Mouse (Mus musculus) MEL (cell line): ENCODE measurements around the gene Acat1.

Source experiments
- BHLHE40 ChIP-seq: IDR thresholded peaks from 2 replicates; pipeline ENCODE4 v1.6.1; 2012; ENCODE audit warnings: low read depth, mild to moderate bottlenecking, inconsistent platforms, low read length, improper control_type of control experiment, borderline replicate concordance
- CHD2 ChIP-seq: IDR thresholded peaks from 2 replicates; pipeline ENCODE4 v1.6.1; 2011; ENCODE audit warnings: low read length, improper control_type of control experiment
- CTCF ChIP-seq, 3 experiments: IDR thresholded peaks in 2 of 3; conservative IDR thresholded peaks in 1 of 3; 2 replicates each; pipeline ENCODE4 v1.5.1; 2011 to 2012; ENCODE audit warnings: low read length in 3 of 3, low read depth in 2 of 3, mild to moderate bottlenecking in 2 of 3, improper control_type of control experiment in 1 of 3, inconsistent platforms in 1 of 3, mixed read lengths in 1 of 3, moderate library complexity in 1 of 3; ENCODE audit not compliant: control insufficient read depth in 1 of 3, insufficient read depth in 1 of 3, poor library complexity in 1 of 3, severe bottlenecking in 1 of 3
- JUND ChIP-seq: IDR thresholded peaks from 2 replicates; pipeline ENCODE4 v1.6.1; 2011; ENCODE audit warnings: low read depth, mild to moderate bottlenecking, improper control_type of control experiment, low read length
- POLR2A ChIP-seq, 2 experiments: IDR thresholded peaks; 2 replicates each; pipeline ENCODE4 v1.6.1; 2011 to 2012; ENCODE audit warnings: low read length in 2 of 2, mild to moderate bottlenecking in 2 of 2, control low read depth in 1 of 2, improper control_type of control experiment in 1 of 2, low read depth in 1 of 2, moderate library complexity in 1 of 2; ENCODE audit not compliant: control insufficient read depth in 1 of 2, insufficient read depth in 1 of 2, poor library complexity in 1 of 2
- POLR2AphosphoS2 ChIP-seq: IDR thresholded peaks from 2 replicates; pipeline ENCODE4 v1.6.1; 2011; ENCODE audit warnings: low read length, improper control_type of control experiment
- RAD21 ChIP-seq: IDR thresholded peaks from 2 replicates; pipeline ENCODE4 v1.6.1; 2011; ENCODE audit warnings: mild to moderate bottlenecking, low read depth, low read length, improper control_type of control experiment
- USF1 ChIP-seq: IDR thresholded peaks from 2 replicates; pipeline ENCODE4 v1.6.1; 2014; ENCODE audit warnings: low read depth, mild to moderate bottlenecking, inconsistent platforms, low read length, improper control_type of control experiment, moderate library complexity
- ZNF384 ChIP-seq: IDR thresholded peaks from 2 replicates; pipeline ENCODE4 v1.6.1; 2012; ENCODE audit warnings: low read depth, mild to moderate bottlenecking, inconsistent platforms, low read length, improper control_type of control experiment

DNA sequence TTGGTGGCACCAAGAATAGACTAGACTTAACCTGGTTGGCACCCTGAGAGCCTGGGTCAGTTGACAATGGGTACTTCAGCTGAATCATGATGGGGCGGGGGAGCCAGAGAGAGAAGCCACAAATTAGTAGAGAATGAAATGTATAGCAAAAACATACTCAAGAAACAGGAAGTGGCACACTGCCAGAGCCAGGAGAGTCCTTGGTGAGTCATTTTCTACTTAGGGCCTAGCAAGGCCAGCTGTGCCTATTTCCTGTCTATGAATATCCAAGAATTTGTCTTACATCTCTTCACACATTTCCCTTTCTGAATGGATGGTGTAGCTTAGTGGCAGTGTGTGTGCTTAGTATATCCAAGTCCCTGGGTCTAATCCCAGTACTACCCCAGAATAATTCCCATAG, 6.8 kb downstream of the Acat1 start:
- TF ChIP-seq BHLHE40 (no peak), POLR2AphosphoS2 (no peak), ZNF384 (no peak), CTCF (IDR thresholded peaks at IDR 0.05 in 2 of 3, conservative IDR thresholded peaks at IDR 0.05 in 1 of 3; ENCODE audit: control insufficient read depth in 1 of 3, insufficient read depth in 1 of 3, low read depth in 2 of 3, low read length in 3 of 3, poor library complexity in 1 of 3, severe bottlenecking in 1 of 3) (no peak), JUND (peak; percentile 90), POLR2A (IDR thresholded peaks at IDR 0.05; ENCODE audit: control insufficient read depth in 1 of 2, insufficient read depth in 1 of 2, low read depth in 1 of 2, low read length in 2 of 2, poor library complexity in 1 of 2) (no peak), RAD21 (no peak), CHD2 (no peak), USF1 (no peak)
